Mouse (Mus musculus) cortical plate, adult 2 months (tissue): ENCODE data around the gene Csf1.

Experiments
- CTCF ChIP-seq: fragments of 200-500 bp; IDR thresholded peaks from 2 replicates; pipeline ENCODE4 v1.5.1; 2011; ENCODE audit warnings: mild to moderate bottlenecking, control low read depth, low read length; ENCODE audit not compliant: insufficient read depth; ENCODE audit errors: extremely low read depth
- POLR2A ChIP-seq: fragments of 200-500 bp; IDR thresholded peaks from 2 replicates; pipeline ENCODE4 v1.6.1; 2011; ENCODE audit warnings: mild to moderate bottlenecking, low read length, control low read depth; ENCODE audit not compliant: insufficient read depth; ENCODE audit errors: extremely low read depth

DNA sequence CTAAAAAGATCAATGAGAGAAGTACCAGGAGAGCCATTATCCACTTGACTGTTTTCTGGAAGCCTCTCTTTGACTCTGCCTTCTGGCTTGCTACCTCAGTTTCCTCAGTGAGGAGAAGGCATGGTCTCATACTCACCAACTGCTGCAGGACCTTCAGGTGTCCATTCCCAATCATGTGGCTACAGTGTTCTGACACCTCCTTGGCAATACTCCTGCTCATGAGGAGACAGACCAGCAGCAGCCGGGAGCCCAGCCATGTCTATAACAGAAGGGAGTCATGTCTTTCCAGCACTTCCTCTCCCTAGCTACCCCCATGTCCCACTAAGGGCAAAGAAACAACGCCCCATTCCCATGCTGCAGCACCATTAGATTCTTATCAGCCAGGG, 3.8 kb downstream of the Csf1 start:
- no peak for TF ChIP-seq POLR2A
- no peak for TF ChIP-seq CTCF
